Mouse (Mus musculus): ENCODE results near the gene Gramd4.

GRCm38 (mm10) chr15:86095722-86096603 is 38.5 kb downstream of the Gramd4 start:
- TF ChIP-seq MAX (IDR thresholded peaks at IDR 0.05): peak; percentile 91
- TF ChIP-seq CTCF (IDR thresholded peaks at IDR 0.05; ENCODE audit: control insufficient read depth, insufficient read depth, insufficient read length): no peak
